Mouse (Mus musculus) cerebellum, adult (tissue): Measurements from ENCODE around the gene Ccdc152.

Experiments used
- ATAC-seq: cut with Nextera tagmentation; 2 replicates; pipeline ENCODE4 v1.9.2; 2017; ENCODE audit warnings: mild to moderate bottlenecking, moderate library complexity, mixed read lengths; ENCODE audit not compliant: insufficient number of reproducible peaks, low FRiP score, low TSS enrichment

Ccdc152 gene

DNA sequence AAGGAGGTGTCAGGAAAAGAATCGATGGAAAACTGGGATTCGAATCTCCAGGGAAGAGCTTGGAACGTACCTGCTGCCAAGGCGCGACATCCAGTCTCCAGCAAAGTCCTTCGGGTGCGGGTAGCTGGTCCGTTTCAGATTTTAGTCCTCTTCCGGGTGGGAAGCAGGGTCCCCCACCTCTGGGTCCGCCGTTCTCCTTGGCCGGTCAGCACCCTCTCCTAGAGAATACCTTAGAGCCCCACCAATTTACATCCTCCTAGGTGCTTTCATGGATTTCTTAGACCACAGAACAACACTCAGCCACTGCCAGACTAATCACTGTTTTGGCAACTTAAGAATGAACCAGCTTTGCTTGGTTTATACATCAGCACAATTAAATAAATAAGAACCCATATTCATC lies at the start of gene Ccdc152:
Gene Ccdc152, minus strand, starts transcription at position 101 of the 400 bp plus-strand sequence.
- ATAC-seq: no peak

DNA sequence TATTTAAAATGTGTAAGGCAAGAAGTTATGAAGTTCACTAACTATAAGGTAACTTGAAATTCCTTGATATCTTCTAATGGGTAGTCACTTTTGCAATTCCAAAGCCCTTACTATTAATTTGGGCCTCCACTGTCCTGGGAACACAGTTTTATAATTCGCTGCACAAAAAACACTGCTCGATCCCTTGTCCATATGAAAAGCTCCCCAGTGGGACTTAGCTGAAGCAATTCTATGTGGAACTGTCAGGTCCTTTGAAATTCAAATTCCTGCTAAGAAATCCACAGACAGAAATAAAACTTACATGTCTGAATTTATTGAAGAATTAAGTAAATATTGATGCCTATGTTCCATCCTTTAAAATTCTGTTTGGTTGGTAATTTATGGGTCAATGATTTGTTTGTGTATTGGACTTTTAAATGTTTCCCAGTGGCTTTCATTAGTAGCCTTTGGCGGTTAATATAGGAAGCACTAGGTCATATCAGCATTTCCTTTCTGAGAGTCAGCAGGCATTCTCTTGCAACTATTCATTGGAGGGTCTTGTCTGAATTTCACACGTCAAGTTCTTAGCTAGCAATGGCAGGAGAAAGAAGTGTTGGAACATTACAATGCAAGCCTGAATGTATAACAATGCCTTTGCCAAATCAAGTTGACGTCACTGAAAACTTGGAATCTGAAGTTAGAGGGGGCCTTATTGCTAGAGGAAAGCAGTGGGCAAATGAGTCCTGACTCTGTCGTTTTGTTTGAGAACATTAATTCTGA lies 46.2 kb upstream of the Ccdc152 start:
- no peak for ATAC-seq

DNA sequence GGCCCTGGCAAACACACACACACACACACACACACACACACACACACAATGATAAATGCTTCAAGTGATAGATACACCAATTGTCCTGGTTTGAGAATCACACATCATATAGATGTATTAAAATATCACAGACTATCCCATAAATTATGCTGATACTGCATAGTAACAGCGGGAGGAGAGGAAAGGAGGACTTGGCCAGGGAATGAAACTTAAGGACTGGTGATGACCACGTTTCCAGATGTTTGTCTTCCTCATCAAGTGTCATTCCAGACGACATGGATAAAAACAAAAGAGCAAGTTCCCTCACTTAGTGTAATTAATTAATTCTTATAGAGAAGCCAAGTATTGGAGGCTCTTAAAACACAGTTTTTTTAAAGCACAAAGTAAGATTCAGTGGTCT lies 43.4 kb upstream of the Ccdc152 start:
- ATAC-seq: no peak

DNA sequence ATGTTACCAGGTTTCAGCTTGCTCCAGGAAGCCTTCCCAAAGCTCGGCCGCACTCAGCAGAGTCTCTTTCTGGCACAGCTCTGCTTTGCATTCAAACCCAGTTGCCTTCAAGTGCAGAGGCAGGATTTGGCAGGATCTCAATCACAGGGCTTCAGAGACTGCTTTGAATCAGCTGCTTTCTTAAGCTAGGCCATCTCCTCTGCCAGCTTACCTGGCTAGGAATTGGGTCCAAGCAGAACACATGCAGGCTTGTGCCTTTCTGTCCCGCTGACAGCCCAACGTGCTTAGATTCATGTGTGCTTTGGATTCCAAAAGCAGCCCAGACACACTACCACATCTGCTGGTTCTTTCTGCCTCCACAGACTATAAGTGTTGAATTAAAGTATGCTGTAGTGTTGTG lies 41.2 kb upstream of the Ccdc152 start:
- no peak for ATAC-seq

DNA sequence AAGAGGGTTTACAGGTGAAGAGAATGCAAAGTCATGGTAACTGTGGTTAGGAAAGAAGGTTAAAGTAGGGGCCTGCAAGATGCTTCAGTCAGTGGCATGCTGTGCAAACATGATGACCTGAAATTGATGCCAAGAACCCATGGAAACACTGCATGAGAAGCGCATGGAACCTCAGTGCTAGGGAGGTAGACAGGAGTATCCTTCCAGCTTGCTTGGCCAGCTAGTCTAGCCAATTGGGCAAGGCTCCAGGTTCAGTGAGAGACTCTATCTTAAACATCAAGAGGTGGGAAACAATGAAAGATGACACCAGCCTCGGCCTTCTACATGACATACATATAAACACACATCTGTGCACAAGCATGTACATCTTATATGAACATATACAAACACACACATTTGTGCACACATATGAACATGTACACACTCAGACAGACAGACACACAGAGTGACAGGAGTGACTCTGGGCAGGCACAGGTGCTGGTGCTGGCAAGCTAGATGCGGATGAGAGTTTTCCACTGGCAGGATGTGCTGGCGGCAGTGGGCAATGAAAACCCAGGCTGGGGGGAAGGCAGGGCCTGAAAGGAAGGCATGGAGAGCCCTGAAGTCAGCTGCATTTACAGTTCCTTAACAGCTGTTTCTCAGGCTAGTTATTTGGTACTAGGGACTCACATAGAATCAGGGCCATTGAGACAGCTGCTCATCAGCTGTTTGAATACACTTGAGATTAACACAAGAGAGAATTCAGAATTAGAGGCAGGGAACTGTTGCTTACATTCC lies 38.7 kb upstream of the Ccdc152 start:
- ATAC-seq: no peak

DNA sequence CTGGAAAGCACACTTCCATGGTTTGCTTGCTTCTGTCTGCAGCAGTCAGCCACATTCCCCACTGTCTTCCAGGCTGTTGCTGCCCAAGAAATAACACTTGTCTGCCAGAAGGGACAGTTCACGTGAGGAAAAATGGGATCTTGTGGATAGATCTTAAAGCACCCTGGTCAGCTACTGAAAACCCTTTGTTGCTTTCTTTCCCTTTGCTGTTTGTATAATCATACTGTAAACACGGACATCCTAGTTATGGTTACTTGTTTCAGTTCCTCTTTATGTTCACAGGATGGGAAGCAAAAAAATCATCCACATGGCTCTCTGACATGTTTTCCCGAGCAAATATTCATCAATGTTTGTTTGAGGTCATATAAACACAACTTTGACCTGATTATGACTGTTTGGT lies 36.5 kb upstream of the Ccdc152 start:
- ATAC-seq: no peak

DNA sequence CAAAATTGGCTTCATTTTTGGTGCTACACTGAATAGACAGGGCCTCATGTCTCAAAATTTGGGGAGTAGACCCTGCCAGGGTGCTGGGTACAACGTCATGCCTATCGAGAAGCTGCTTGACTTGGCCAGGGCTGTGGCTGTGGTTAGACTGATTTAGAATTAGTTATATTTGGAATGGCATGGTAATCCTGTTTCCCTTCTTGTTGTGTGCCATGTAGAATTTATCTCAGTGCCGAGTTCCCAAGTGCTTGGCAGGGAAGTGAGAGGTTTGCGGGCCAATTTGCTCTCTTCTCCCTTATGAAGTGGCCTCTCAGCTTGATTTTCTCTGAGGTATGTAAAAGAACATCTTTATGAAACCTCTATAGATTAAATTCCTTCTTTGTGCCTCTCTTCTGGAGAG lies 29.2 kb upstream of the Ccdc152 start:
- no peak for ATAC-seq

DNA sequence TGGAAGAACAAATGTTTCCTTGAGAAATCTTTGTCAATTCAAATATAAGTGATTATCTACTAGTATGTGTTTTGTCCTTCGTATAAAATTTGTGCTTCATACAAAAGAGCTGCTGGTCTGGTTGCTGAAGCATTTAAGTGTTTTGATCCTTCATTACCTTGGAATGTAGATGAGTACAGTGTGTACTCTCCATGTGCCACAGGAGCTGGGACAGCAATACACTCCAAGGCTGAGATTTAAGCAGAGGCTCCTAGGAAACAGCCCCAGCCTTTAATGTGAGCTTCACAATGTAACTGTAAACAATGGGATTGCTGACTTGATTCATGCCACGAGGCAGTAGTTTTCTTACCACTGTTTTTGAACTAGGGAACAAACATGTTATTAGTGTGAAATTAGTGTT lies 28.5 kb upstream of the Ccdc152 start:
- ATAC-seq: no peak

DNA sequence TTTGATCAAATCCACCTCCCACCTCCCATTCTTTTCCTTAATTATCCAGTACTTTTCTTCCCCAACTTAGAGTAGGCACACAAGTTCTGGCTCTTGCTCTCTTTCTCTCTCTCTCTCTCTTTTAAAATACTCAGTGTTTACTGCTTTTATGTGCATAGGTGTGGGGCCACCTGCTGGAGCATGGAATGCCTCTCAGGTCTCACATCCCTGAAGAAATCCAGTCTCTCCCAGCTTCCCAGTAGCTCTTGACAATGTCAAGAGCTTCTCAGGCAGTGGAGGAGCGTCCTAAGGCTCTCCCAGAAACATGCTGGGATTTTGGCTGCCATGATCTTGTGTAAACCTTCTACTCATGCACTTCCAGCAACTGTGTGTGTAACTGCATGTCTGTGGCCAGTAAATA lies 27.0 kb upstream of the Ccdc152 start:
- no peak for ATAC-seq

DNA sequence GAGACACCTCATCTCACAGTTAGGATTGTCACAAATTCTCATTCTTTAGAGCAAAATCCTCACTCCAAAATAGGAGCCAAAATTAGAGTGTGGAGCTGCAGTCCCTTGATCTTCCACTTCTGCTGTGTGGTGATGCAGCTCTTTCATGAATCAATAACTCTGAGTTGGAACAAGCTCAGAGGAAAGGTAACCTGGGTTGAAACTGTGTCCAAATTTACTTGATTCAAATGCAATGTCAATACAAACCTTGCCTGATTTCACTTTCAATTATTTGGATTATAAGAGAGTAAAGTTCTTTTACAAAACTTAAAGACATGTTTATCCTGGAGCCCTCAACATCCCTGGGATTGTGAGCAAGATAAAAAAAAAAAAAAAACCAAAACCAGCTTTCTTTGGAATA lies 19.7 kb upstream of the Ccdc152 start:
- ATAC-seq: no peak

DNA sequence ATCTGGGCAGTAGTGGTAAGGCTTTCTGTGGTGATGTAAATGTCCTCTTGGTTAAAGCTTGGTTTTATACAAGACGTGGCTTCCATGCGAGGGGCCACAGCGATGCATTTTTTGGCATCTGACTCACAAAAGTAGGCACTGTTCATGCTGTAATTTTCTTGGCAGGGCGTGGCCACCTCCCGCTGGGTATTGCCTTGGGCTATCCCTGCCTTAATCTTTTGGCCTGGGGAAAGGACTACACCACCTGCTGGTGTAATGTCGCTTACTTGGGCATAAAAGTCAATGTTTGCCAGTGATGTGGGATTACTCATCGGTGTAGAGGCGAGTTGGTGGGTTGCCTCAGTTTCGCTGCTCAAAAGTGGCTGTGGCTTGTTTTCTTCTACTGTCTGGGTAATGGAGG lies 16.6 kb upstream of the Ccdc152 start:
- ATAC-seq: no peak

DNA sequence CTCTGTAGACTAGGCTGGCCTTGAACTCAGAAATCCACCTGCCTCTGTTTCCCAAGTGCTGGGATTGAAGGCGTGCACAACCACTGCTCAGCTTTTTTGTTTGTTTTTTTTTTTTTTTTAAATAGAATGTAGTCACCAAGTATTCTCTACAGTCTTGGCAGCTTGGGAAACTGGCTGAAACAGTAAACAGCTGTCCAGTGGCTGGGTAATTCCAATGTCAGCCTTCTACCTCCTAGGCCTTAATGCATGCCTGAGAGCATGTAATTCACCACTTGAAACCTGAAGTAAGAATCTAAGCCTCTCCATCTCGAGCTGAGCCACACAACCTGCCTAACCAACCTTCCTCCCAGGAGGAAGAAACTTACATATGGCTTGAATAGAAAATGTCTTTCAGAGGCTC lies 13.3 kb upstream of the Ccdc152 start:
- no peak for ATAC-seq

DNA sequence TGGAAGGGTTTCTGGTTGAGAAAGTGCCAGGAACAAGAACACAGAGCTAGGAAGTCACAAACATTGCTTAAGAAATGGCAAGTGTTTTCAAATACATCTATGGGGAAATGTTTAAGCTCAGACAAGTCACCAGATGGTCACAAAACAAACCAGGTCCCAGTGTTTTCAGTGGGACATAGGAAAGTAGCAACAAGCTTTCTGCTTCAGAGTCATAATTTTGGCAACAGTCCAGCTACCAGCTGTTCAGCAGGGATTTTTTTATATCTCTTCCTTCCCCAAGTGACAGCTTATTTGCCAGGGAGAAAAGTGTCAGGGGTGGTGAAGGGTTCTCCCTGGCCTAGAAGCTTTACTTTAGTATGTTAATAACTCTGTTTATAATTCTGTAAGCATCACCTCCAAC lies 9.6 kb upstream of the Ccdc152 start:
- ATAC-seq: no peak

DNA sequence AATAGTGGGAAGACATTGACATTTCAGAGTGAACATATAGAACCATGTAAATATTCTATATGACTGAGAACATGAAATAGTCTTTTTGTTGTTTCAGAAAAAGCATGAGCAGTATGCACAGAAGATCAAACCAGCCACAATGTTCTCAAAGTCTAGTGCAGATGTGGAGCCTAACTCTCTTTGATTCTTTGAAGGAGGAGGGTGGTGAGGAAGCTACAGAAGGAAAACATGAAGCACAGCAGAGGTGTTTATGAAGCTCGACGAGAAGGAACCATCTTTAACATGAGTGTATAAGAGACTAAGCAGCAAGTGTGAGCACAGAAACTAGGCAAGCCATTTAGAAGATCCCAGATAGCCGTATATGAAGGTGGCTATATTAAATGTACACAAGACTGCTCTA lies 6.5 kb upstream of the Ccdc152 start:
- no peak for ATAC-seq

DNA sequence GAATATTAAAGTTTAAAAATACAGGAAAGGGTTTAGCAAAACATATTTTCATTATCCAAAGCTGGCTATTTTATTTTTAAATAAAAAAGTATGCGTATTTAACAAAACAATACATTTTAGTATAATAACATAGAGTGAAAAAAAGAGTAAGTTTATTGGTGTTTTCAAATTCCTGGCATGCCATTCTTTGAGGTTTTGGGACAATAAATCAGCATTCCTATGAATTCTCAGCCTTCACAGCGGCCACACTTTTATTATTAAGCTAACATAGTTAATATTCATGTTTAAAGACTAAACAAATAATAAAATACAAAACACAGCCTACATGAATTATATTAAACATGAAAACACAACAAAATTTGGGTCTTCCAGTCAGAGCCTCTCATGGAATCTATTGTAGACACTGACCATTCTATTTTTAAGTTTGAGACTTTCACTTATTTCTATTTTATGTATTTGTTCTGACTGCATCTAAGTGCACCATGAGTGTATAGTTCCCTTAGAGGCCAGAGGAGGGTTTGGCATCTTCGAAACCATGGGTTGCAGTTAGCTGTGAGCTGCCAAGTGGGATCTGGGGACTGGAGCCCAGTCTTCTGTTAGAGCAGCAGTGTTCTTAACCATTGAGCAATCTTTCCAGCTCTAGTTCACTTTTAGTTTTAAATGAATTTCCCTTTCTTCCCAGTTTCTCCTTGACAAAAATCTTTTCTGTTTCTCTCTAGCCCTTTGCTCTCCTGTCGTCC lies 2.8 kb downstream of the Ccdc152 start:
- ATAC-seq: no peak

DNA sequence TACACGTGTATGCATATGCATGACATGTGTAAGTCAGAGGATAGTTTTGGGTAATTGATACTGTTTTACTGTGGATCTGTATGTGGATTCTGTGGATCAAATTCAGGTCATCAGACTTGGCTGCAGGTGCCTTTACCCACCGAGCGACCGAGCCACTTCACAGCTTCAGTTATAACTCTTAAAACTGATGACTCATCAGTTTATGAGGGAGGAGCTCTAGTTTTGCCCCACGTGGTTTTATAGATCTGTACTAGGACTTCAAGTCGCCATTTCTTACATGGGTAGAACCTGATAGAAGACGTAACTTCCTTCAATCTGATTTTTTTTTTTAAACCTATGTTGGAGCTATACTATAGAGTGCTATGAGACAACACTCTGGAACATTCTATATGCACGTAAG lies 5.7 kb downstream of the Ccdc152 start:
- no peak for ATAC-seq

DNA sequence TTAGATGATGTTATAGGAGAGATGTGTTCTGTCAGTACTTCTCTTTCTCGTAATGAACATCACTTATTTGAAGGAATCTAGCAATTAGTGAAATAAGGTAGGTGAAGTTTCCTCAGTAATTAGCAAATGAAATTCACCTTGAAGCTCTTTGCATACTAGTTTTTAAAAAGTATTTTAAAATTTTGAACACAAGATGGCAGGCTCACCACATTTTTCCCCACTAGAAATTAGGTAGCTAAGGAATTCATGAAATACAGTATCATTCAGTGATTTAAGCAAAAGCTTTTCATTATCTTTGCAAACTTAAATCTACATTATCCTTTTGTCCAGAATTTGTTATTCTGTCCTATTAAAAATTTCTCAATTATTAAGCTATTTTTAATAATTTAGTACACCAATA lies 7.3 kb downstream of the Ccdc152 start:
- ATAC-seq: no peak

DNA sequence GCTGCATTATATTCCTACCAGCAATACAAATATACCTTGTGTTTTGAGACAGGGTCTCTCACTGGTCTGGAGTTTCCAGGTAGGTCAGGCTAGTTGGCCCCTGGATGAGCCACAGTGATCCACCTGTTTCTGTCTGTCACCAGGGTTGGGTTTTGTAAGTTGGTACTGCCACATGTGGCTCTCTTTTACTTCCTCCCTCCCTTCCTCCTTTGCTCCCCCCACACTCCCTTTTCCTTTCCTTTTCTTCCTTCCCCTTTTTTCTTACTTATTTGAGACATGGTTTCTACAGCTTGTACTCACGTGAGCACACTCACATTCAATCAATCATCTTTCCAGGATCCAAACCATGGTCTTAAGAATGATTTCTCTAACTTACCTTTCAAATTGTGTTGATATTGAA lies 9.8 kb downstream of the Ccdc152 start:
- no peak for ATAC-seq

DNA sequence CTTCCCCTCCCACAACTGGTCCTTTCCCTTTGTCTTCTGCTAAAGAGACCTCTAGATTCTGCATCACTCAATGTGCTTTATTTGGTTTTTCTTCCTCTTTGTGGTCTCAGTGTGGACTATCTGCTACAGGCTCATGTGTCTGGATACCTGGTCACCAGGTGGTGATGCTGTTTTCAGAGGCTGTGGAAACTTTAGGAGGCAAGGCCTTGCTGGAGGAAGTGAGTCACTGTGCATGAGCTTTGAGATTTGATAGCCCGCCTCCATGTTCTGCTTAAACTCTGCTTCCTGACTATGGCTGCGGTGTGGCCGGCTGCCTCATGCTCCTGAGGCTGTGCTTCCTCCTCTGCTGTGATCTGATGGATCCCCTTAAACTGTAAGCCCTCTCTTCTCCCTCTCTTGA lies 12.9 kb downstream of the Ccdc152 start:
- no peak for ATAC-seq

DNA sequence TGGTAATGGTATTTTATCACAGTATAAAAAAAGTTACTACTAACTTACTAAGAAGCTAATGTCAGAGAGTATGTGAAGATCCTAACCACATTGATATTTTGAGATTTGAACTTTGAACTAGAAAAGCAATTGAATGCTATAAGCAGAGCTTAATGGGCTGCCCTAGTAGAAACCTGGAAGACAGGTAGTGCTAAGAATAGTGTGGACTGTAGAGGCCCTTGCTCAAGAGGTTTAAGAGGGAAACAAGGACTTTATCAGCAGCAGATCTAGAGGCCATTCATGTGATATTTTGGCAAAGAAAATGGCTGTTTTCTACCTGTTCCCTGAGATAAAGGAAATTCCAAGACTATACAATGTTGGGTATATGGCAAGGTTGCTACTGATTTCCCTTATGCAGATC lies 17.3 kb downstream of the Ccdc152 start:
- no peak for ATAC-seq

DNA sequence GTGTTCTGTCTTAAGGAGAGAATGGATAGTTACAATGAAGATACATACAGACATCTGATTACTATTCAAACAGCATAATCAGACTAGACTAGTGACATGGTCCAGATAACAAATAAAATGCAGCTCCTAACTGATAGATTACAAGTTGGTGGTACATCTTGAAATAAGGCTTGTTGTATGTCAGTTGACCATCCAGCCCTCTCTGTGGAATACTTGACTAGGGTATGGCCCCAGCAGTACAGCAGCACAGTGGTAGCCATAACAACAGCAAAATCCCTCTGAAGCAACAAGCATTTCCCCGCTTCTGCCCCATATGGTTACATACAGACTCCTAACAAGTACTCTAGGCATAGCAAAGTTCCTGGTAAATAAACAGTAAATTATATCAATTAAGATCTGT lies 21.6 kb downstream of the Ccdc152 start:
- ATAC-seq: no peak
